Mouse (Mus musculus): ENCODE data around the gene Tgif2.

- TF ChIP-seq GATA1 (IDR thresholded peaks at IDR 0.05; ENCODE audit: borderline replicate concordance, low read length), result no peak
- no peak for TF ChIP-seq FLI1 (IDR thresholded peaks at IDR 0.05; ENCODE audit: low read length)
Measured at GRCm38 (mm10) chr2:156892821-156893220, 53.0 kb downstream of the Tgif2 start.
